Mouse (Mus musculus) stomach, embryonic 14.5 days (tissue): Measurements from ENCODE around the gene Rangrf. TPM values are rescaled to one million over a fixed set of nuclear protein-coding genes. Genes with fewer than 3 reads are reported as not detected.
"Not testable (repeated sequence)": the region's sequence is repeated elsewhere in the genome, so short reads cannot be mapped to it uniquely, and the experiment has no call there.

Source experiments
- ATAC-seq: fragments of 200-750 bp; cut with Nextera tagmentation; 2 replicates; pipeline ENCODE4 v1.8.0; 2017; ENCODE audit warnings: low read depth, moderate TSS enrichment; ENCODE audit not compliant: insufficient number of reproducible peaks, insufficient read depth, low FRiP score
- H3K27ac ChIP-seq: fragments of 300-500 bp; sonication (generic); 2 replicates; pipeline ENCODE4 v1.5.1; 2014; ENCODE audit warnings: mild to moderate bottlenecking, low read length, moderate library complexity, mixed read lengths
- H3K27me3 ChIP-seq: fragments of 300-500 bp; sonication (generic); 2 replicates; pipeline ENCODE4 v1.6.1; 2014; ENCODE audit warnings: low read length, control low read depth, mixed read lengths; ENCODE audit not compliant: control insufficient read depth, insufficient read depth
- H3K36me3 ChIP-seq: fragments of 300-500 bp; sonication (generic); 2 replicates; pipeline ENCODE4 v1.6.1; 2014; ENCODE audit warnings: mild to moderate bottlenecking, control low read depth, low read length, moderate library complexity, mixed read lengths; ENCODE audit not compliant: control insufficient read depth, insufficient read depth
- H3K4me1 ChIP-seq: fragments of 300-500 bp; sonication (generic); 2 replicates; pipeline ENCODE4 v1.6.1; 2014; ENCODE audit warnings: low read length, control low read depth, mixed read lengths; ENCODE audit not compliant: control insufficient read depth, insufficient read depth
- H3K4me2 ChIP-seq: fragments of 300-500 bp; sonication (generic); replicated peaks from 2 replicates; pipeline ENCODE4 v1.6.1; 2014; ENCODE audit warnings: low read depth, low read length, control low read depth
- H3K4me3 ChIP-seq: fragments of 300-500 bp; sonication (generic); 2 replicates; pipeline ENCODE4 v1.5.1; 2014; ENCODE audit warnings: low read depth, low read length, control low read depth
- H3K9ac ChIP-seq: fragments of 300-500 bp; sonication (generic); replicated peaks from 2 replicates; pipeline ENCODE4 v1.6.1; 2014; ENCODE audit warnings: low read depth, mild to moderate bottlenecking, control low read depth, low read length, moderate library complexity, mixed read lengths
- H3K9me3 ChIP-seq: fragments of 300-500 bp; sonication (generic); 2 replicates; pipeline ENCODE4 v1.6.1; 2016; ENCODE audit warnings: low read depth, low read length, control low read depth; ENCODE audit not compliant: control insufficient read depth
- WGBS: fragments of 180-500 bp; shearing (Covaris S2); extraction: QIAGEN DNeasy Blood & Tissue Kit; methylation state at CpG from one replicate; pipeline ENCODE4 v1.1.7; 2014; 5-methylcytosine and 5-hydroxymethylcytosine counted together
- polyA plus RNA-seq: library from polyadenylated mRNA; unstranded; fragments of >200 nt; fragmentation: Nextera tagmentation; extraction: Ambion mirVana; gene quantifications from 2 replicates; pipeline ENCODE4 v1.2.1, GENCODE M21; 2014

Gene Rangrf
- polyA plus RNA-seq, 1 experiment from 2014 or later, result 63.6 TPM

DNA sequence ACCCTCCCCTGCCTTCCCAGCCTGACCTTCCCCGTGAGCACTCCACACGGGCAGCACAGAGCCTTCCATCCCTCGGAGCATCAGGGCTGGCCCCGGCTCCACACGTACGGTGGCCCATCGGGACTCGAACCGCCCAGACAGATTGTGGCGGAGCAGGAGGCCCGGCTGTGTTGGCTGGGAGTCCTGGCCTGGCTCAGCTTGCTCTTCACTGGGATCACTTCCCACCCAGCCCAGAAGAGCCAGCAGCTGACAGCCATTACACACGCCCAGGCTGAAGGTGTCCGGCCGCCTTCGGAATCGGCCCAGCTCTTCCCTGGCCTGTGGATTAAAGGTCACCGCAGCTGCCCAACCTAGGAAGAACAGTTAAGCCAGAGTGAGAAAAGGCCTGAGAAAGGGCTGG lies 13.4 kb upstream of the Rangrf start:
- Histone ChIP-seq H3K36me3 (peaks cover 46% of the 10 kb centered on the region), H3K4me3 (no peak overlapping the region), H3K9ac (no peak overlapping the region), H3K4me1 (no peaks in the 10 kb centered on the region), H3K27ac (no peak overlapping the region), H3K9me3 (no peaks in the 10 kb centered on the region), H3K4me2 (no peak overlapping the region), H3K27me3 (no peaks in the 10 kb centered on the region)
- no peak for ATAC-seq
- WGBS, result 96% methylated on average over 17 of the region's 17 CpGs

DNA sequence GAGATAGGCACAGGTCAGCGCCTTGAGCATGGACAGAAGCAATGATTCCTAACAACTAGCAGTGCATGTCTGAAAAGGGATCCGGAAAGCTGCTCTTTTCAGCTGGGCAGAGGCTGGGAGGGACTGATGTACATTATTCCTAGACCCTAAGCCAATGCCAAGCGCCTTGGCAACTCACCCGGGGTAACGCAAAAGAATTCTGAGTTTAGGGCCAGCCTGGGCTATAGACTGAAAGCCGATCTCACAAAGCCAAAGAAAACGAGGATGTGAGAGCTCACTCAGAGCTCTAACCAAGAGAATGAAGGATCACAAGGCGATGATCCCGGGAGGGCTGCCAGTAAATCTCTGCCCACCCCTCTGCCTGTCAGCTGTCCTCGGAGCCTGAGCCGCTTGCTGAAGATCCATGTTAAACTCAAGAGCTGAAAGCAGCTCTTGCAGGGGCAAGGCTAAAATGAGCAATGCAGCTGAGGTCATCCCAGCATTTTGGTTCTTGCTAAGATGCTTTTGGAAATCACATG lies 12.4 kb upstream of the Rangrf start:
- no peak for ATAC-seq
- Histone ChIP-seq H3K4me3 (no peak overlapping the region), H3K27me3 (no peaks in the 10 kb centered on the region), H3K9ac (no peak overlapping the region), H3K9me3 (no peaks in the 10 kb centered on the region), H3K4me2 (no peak overlapping the region), H3K4me1 (no peaks in the 10 kb centered on the region), H3K36me3 (peaks cover 42% of the 10 kb centered on the region; the same call in 1 of the 2 replicates), H3K27ac (no peak overlapping the region)
- WGBS, result 92% methylated on average over 11 of the region's 11 CpGs

DNA sequence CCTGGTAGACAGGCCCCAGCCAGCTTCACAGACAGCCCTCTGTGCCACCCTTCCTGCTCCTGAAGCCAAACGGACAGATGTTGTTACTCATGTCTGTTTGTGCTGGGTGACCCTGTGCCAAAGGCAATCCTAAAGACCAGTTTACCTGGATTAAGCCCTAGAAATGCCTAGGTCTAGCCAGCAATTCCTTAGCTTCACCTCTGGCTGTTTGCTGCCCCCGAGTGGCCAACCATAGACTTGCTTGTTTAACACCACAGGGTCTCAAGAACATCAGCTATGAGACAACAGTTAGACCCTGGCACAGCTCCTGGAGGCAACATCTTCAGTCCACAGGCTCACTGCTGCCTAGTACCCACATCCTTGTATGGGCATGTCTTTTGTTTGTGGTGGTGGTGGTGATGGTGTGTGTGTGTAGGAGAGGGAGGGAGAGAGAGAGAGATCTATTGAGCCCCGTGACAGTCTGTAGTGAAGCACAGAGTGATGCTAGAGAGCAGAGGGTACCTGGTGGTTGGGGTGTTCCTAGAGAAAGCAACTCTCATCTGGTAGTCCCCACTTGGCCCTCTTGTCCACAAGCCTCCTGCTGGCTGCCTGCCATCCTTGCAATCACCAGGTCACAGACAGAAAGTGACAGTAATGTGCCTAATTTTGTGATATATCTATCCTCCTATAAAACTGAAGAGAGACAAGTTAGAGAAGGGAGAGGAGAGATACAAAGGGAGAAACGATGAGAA lies 7.8 kb upstream of the Rangrf start:
- no peak overlapping the region for H3K9ac ChIP-seq
- no peaks in the 10 kb centered on the region for H3K27me3 ChIP-seq
- H3K36me3 ChIP-seq, result peaks cover 7% of the 10 kb centered on the region; the same call in 1 of the 2 replicates
- no peaks in the 10 kb centered on the region for H3K9me3 ChIP-seq
- no peak overlapping the region for H3K4me3 ChIP-seq
- no peak overlapping the region for H3K4me2 ChIP-seq
- H3K4me1 ChIP-seq, result no peaks in the 10 kb centered on the region
- H3K27ac ChIP-seq, result no peak overlapping the region
- WGBS, result 23% methylated on average over 4 of the region's 4 CpGs
- ATAC-seq, result no peak; the same call in 1 of the 2 replicates

DNA sequence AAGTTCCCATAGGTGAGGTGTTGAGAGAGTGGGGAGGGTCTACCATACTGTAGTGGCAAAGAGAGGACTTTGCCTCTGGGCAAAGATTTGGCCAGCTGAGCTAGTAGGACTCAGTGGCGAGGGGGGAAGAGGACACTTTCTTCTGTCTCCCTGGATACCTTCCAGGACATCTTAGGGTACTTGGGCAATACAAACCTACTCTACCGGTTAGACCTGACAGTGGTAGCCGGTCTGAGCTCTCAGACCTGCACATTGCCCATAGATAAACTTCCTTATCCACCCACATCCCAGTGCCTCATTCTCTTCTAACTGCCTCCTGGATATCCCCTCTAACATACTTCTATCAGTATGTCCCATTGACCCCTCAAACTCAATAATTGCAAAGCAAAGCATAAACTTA lies 5.9 kb upstream of the Rangrf start:
- Histone ChIP-seq H3K9me3 (no peaks in the 10 kb centered on the region), H3K4me1 (no peaks in the 10 kb centered on the region), H3K4me3 (no peak overlapping the region), H3K36me3 (no peaks in the 10 kb centered on the region), H3K9ac (no peak overlapping the region), H3K27ac (no peak overlapping the region), H3K4me2 (no peak overlapping the region), H3K27me3 (no peaks in the 10 kb centered on the region)
- ATAC-seq, result no peak
- 65% methylated on average over 3 of the region's 3 CpGs for WGBS

DNA sequence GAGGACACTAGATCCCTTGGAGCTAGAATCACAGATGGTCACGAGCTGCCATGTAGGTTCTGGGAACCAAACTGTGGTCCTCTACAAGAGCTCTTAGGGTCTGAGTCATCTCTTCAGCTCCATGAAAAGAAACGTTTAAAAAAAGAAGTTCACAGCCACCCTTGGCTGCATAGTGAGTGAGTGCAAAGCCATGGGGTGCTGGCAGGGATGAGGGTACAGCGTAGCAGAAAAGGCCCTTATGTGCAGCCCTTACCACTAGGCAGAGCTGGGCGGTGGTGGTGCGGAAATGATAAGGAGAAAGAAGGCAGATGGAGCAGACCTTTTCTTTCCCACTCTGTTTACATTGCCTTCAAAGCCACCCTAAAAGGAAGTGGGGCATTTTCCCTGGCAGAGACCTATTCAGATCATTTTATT lies 4.3 kb upstream of the Rangrf start:
- WGBS, result 45% methylated on average over 5 of the region's 5 CpGs
- H3K4me3 ChIP-seq, result no peak overlapping the region
- no peaks in the 10 kb centered on the region for H3K27me3 ChIP-seq
- H3K4me2 ChIP-seq, result no peak overlapping the region
- ATAC-seq, result peak; percentile 84
- H3K9me3 ChIP-seq, result no peaks in the 10 kb centered on the region
- H3K36me3 ChIP-seq, result no peaks in the 10 kb centered on the region
- H3K4me1 ChIP-seq, result no peaks in the 10 kb centered on the region
- H3K9ac ChIP-seq, result no peak overlapping the region
- peak overlapping the region; percentile 52; the same call in 1 of the 2 replicates for H3K27ac ChIP-seq

DNA sequence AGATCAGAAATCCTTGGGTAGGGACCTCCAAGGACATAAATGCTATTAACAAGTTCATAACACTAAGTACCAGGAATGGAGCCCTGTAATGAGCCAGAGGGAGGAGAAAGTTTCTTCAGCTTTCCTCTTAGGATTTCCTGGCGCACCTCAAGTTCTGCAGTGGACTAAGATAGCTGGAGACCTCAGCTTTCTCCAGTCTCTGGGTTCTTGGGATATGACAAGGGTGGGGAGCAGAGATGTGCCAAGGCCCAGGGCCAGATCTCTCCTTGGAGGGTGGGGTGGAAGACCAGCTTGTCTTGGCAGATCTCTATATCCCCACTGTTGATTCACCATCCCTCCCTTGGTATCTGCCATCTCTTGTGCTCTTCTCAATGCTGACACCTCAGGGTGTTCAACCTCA lies 616 bp upstream of the Rangrf start:
- Histone ChIP-seq H3K27ac (no peak overlapping the region), H3K9ac (no peak overlapping the region), H3K4me2 (no peak overlapping the region), H3K36me3 (no peaks in the 10 kb centered on the region), H3K27me3 (no peaks in the 10 kb centered on the region), H3K4me3 (no peak overlapping the region), H3K4me1 (peaks cover 5% of the 10 kb centered on the region; the same call in 1 of the 2 replicates), H3K9me3 (no peaks in the 10 kb centered on the region)
- no peak for ATAC-seq
- 90% methylated on average over 1 of the region's 1 CpGs for whole genome bisulfite sequencing

DNA sequence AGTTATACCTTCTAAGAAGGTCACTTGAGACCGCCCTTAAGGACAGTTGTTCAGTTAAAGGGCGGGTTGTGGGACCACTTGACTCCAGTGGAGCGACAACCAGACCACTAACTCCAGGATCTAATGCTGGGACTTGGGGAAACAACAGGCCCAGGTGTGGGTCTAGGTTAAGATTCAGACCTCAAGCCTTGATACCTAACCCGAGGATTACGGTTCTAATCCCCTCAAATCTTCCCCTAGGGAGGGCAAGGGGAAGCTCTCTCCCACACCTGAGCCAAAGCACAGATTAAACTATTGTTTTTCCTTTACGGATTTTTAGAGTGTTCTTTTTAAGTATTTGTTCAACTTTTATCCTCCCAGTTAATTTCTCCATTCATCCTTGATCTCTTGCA lies 930 bp downstream of the Rangrf start:
- WGBS, result 31% methylated on average over 6 of the region's 6 CpGs
- H3K27me3 ChIP-seq, result no peaks in the 10 kb centered on the region
- no peaks in the 10 kb centered on the region for H3K9me3 ChIP-seq
- H3K4me2 ChIP-seq, result peak overlapping the region; percentile 58
- peak overlapping the region; percentile 36 for H3K4me3 ChIP-seq
- H3K27ac ChIP-seq, result no peak overlapping the region
- H3K36me3 ChIP-seq, result no peaks in the 10 kb centered on the region
- H3K4me1 ChIP-seq, result peaks cover 5% of the 10 kb centered on the region; the same call in 1 of the 2 replicates
- no peak for ATAC-seq
- no peak overlapping the region for H3K9ac ChIP-seq

DNA sequence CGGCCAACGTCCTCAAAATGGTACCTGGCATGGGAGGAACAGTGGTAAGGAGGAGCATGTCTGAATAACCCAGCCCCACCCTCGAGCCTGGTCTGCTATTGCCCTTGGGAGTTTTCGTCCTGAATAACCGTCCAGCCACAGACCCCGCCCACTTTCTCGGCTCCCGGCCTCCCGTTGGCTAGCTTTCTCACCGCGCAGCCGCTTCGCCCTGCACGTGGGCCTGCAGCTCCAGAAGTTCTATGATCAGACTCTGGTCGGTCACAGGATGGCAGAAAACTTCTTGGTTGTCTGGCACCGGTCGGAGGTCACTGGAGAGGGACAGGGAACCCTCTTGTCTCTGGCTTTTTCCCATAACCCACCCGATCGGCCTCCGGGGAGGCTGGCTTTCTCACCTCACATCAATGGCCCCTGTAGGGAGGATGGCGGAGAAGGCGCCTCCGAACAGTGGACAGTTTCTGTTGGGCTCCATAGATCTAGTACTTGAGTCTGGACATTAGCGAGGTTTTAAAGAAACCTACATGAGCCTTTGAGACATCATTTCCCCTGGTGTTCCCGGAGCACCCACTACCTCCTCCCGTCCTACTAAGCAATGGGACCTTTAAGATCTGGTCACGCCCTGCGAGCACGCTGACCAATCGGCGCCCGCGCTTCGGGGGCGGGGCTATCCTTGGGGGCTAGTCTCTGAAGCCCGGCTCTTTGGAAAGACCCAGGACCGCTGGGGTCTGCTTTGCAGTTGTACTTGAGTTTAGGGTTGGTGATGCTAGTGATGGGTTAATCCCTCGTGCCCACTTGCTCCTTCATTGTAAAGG lies 1.5 kb downstream of the Rangrf start:
- peak; percentile 87 for ATAC-seq

More for the DNA sequence above, 1.5 kb downstream of the Rangrf start:
- not testable (repeated sequence) for H3K36me3 ChIP-seq, H3K9me3 ChIP-seq, H3K9ac ChIP-seq, H3K27ac ChIP-seq, H3K4me1 ChIP-seq, H3K27me3 ChIP-seq
- 2% methylated on average over 37 of the region's 38 CpGs for WGBS
- Histone ChIP-seq H3K4me2 (peak overlapping the region; percentile 58), H3K4me3 (peak overlapping the region; percentile 36)
